In genomic region chr13:63569396-63569756, GRCm38 (mm10) we compare ENCODE assay signal across 9 mouse cellular contexts. TPM values are rescaled to one million over a fixed set of nuclear protein-coding genes. Genes with fewer than 3 reads are reported as not detected.
A peak's percentile ranks its signal among the peaks of the same experiment; 100 is the strongest.
DNase-seq lines count a peak whose midpoint lies in the region; ATAC-seq and TF ChIP-seq lines count a peak whose summit lies in the region.
"Had no signal": no experiment of that assay in that cellular context is flagged by ENCODE, and none has a peak within 500 bp of the region (broad histone marks: within the 10 kb centered on the region; RNA-seq: fewer than 3 reads in every experiment).

No protein-coding gene starts in this region.

- no peak for TF ChIP-seq CTCF in lung, postnatal 0 days (IDR thresholded peaks at IDR 0.05)
- no peak for TF ChIP-seq CTCF in small intestine, adult 2 months (IDR thresholded peaks at IDR 0.05; ENCODE audit: extremely low read depth, insufficient read length, insufficient replicate concordance, low read depth, low read length)

- no peak overlapping the region for H3K9ac ChIP-seq in forebrain, embryonic 16.5 days (replicated peaks; ENCODE audit: low read depth, low read length)
- H3K9ac ChIP-seq in lung, postnatal 0 days (replicated peaks; ENCODE audit: low read depth) = no peak overlapping the region
- H3K9ac ChIP-seq in limb, embryonic 11.5 days (ENCODE audit: low read length) = peak overlapping the region; percentile 34; the same call in 1 of the 2 replicates

- peak overlapping the region; percentile 98 for H3K4me3 ChIP-seq in forebrain, embryonic 10.5 days
- no peak overlapping the region for H3K4me3 ChIP-seq in forebrain, embryonic 16.5 days (replicated peaks; ENCODE audit: low read length)
- no peak overlapping the region for H3K4me3 ChIP-seq in lung, postnatal 0 days (ENCODE audit: low read depth, low read length)
- H3K4me3 ChIP-seq in limb, embryonic 11.5 days (ENCODE audit: low read depth, low read length) = peak overlapping the region; percentile 6; the same call in 1 of the 2 replicates
- H3K4me3 ChIP-seq in small intestine, adult 2 months (ENCODE audit: low read depth, low read length) = no peak overlapping the region

- no peak for ATAC-seq in forebrain, embryonic 16.5 days
- ATAC-seq in lung, postnatal 0 days = no peak
- ATAC-seq in limb, embryonic 11.5 days (ENCODE audit: insufficient number of reproducible peaks, low FRiP score, low TSS enrichment, low read depth) = no peak

- WGBS in forebrain, embryonic 10.5 days = 6% methylated on average over 5 of the region's 5 CpGs
- 8% methylated on average over 5 of the region's 5 CpGs for WGBS in forebrain, embryonic 16.5 days
- 30% methylated on average over 5 of the region's 5 CpGs for WGBS in lung, postnatal 0 days
- 5% methylated on average over 5 of the region's 5 CpGs for WGBS in limb, embryonic 11.5 days
- WGBS in small intestine, adult 2 months = 64% methylated on average over 5 of the region's 5 CpGs

- TF ChIP-seq EP300 in lung, postnatal 0 days (IDR thresholded peaks at IDR 0.05) = no peak

- no peaks in the 10 kb centered on the region for H3K9me3 ChIP-seq in forebrain, embryonic 10.5 days
- no peaks in the 10 kb centered on the region for H3K9me3 ChIP-seq in forebrain, embryonic 16.5 days (ENCODE audit: control insufficient read depth, low read length)
- no peaks in the 10 kb centered on the region for H3K9me3 ChIP-seq in lung, postnatal 0 days (ENCODE audit: low read length)
- H3K9me3 ChIP-seq in limb, embryonic 11.5 days (ENCODE audit: control insufficient read depth, low read length) = no peaks in the 10 kb centered on the region

- intact Hi-C loops in left cerebral cortex, postnatal 14 days (cut with DNase I) = loop anchor here (10.0 kb wide), 1 partner anchor 465 kb away; no protein-coding TSS in a partner anchor

- H3K4me1 ChIP-seq in forebrain, embryonic 10.5 days = peaks cover 85% of the 10 kb centered on the region
- peaks cover 44% of the 10 kb centered on the region for H3K4me1 ChIP-seq in forebrain, embryonic 16.5 days (replicated peaks; ENCODE audit: control insufficient read depth, insufficient read depth, low read length)
- H3K4me1 ChIP-seq in lung, postnatal 0 days (ENCODE audit: insufficient read depth, low read depth, low read length) = no peaks in the 10 kb centered on the region
- H3K4me1 ChIP-seq in limb, embryonic 11.5 days (ENCODE audit: control insufficient read depth, insufficient read depth, low read length) = peaks cover 32% of the 10 kb centered on the region
- peaks cover 6% of the 10 kb centered on the region; the same call in 1 of the 2 replicates for H3K4me1 ChIP-seq in small intestine, adult 2 months (ENCODE audit: control insufficient read depth, insufficient read depth, insufficient read length, low read length)

- peak overlapping the region; percentile 99 for H3K27ac ChIP-seq in forebrain, embryonic 10.5 days
- H3K27ac ChIP-seq in forebrain, embryonic 16.5 days (ENCODE audit: low read length) = no peak overlapping the region
- H3K27ac ChIP-seq in lung, postnatal 0 days (ENCODE audit: low read length) = peak overlapping the region; percentile 98; the same call in 1 of the 2 replicates
- peak overlapping the region; percentile 36; the same call in 1 of the 2 replicates for H3K27ac ChIP-seq in limb, embryonic 11.5 days (replicated peaks; ENCODE audit: low read depth, low read length)
- 0 out of 2 replicates have a peak overlapping the region, but pooled peaks have one; percentile 2 for H3K27ac ChIP-seq in small intestine, adult 2 months (ENCODE audit: insufficient read depth, low read depth, low read length)

- H3K4me2 ChIP-seq in forebrain, embryonic 16.5 days (ENCODE audit: low read length) = no peak overlapping the region
- no peak overlapping the region for H3K4me2 ChIP-seq in lung, postnatal 0 days (replicated peaks; ENCODE audit: low read depth, low read length)
- peak overlapping the region; percentile 93 for H3K4me2 ChIP-seq in limb, embryonic 11.5 days (ENCODE audit: low read depth, severe bottlenecking)

- peaks cover 63% of the 10 kb centered on the region for H3K27me3 ChIP-seq in forebrain, embryonic 10.5 days (ENCODE audit: poor library complexity, severe bottlenecking)
- H3K27me3 ChIP-seq in forebrain, embryonic 16.5 days (replicated peaks; ENCODE audit: control insufficient read depth, insufficient read depth, low read length) = peaks cover 26% of the 10 kb centered on the region
- H3K27me3 ChIP-seq in lung, postnatal 0 days (replicated peaks; ENCODE audit: insufficient read depth, low read length) = no peaks in the 10 kb centered on the region
- H3K27me3 ChIP-seq in limb, embryonic 11.5 days (ENCODE audit: control insufficient read depth, insufficient read depth, low read length) = peaks cover 20% of the 10 kb centered on the region
- H3K27me3 ChIP-seq in small intestine, adult 2 months (ENCODE audit: control insufficient read depth, insufficient read depth, low read length) = peaks cover 27% of the 10 kb centered on the region

- no peak for DNase-seq in forebrain, embryonic 10.5 days (ENCODE audit: extremely low spot score, low spot score)
- no peak for DNase-seq in lung, postnatal 0 days (ENCODE audit: low spot score)
- DNase-seq in lung, postnatal 14 days = no peak
- no peak for DNase-seq in limb, embryonic 11.5 days (ENCODE audit: low spot score)
- no peak for DNase-seq in left cerebral cortex, postnatal 14 days (ENCODE audit: low spot score in 2 of 2)
- no peak for DNase-seq in spleen, postnatal 36 days (ENCODE audit: low spot score in 2 of 2)
- DNase-seq: kidney, adult 18-20 months had no signal

- H3K36me3 ChIP-seq in forebrain, embryonic 10.5 days (replicated peaks) = no peaks in the 10 kb centered on the region
- no peaks in the 10 kb centered on the region for H3K36me3 ChIP-seq in forebrain, embryonic 16.5 days (ENCODE audit: control insufficient read depth, insufficient read depth)
- no peaks in the 10 kb centered on the region for H3K36me3 ChIP-seq in lung, postnatal 0 days (ENCODE audit: insufficient read depth, low read length)
- no peaks in the 10 kb centered on the region for H3K36me3 ChIP-seq in limb, embryonic 11.5 days (ENCODE audit: control insufficient read depth, insufficient read depth, low read length)
- H3K36me3 ChIP-seq in small intestine, adult 2 months (ENCODE audit: control insufficient read depth, insufficient read depth, low read length) = no peaks in the 10 kb centered on the region

- no peak for TF ChIP-seq POLR2A in small intestine, adult 2 months (IDR thresholded peaks at IDR 0.05; ENCODE audit: low read depth, low read length)

RNA-seq across cellular contexts. Expression of gene Ptch1, which starts 4.0 kb away (rescaled TPM):
- 21.0 and 23.6 TPM in 2 replicates for polyA plus RNA-seq in forebrain, embryonic 10.5 days (2016; fragmentation: Nextera tagmentation; extraction: Ambion mirVana)
- polyA plus RNA-seq in forebrain, embryonic 16.5 days (2015; fragmentation: Nextera tagmentation; extraction: Ambion mirVana) = 8.0 and 11.2 TPM in 2 replicates
- 15.2 and 21.3 TPM in 2 replicates for polyA plus RNA-seq in lung, postnatal 0 days (2015; fragmentation: Nextera tagmentation; extraction: Ambion mirVana)
- polyA plus RNA-seq in limb, embryonic 11.5 days (2014; fragmentation: Nextera tagmentation; extraction: Ambion mirVana) = 25.6 and 27.4 TPM in 2 replicates
- polyA plus RNA-seq in small intestine, adult 2 months (2012; rRNA removed) = 9.1 and 20.5 TPM in 2 replicates
- 10 to 100 TPM; 44.6 to 45.2 TPM for total RNA-seq in left cerebral cortex, postnatal 14 days (2021)

Comparison
In these comparisons a context has a peak if more than half of its experiments do, and no peak if none do; other contexts are left out.
1. H3K4me3 ChIP-seq: peak in forebrain, embryonic 10.5 days (single experiment) and limb, embryonic 11.5 days (single experiment); none in forebrain, embryonic 16.5 days (single experiment), lung, postnatal 0 days (single experiment) and small intestine, adult 2 months (single experiment).